Mouse (Mus musculus): ENCODE measurements around the gene Tent2. TPM values are rescaled to one million over a fixed set of nuclear protein-coding genes. Genes with fewer than 3 reads are reported as not detected.

Gene Tent2
- polyA plus RNA-seq (2015; fragmentation: Nextera tagmentation; extraction: Ambion mirVana): 33.7 and 34.2 TPM in 2 replicates

DNA sequence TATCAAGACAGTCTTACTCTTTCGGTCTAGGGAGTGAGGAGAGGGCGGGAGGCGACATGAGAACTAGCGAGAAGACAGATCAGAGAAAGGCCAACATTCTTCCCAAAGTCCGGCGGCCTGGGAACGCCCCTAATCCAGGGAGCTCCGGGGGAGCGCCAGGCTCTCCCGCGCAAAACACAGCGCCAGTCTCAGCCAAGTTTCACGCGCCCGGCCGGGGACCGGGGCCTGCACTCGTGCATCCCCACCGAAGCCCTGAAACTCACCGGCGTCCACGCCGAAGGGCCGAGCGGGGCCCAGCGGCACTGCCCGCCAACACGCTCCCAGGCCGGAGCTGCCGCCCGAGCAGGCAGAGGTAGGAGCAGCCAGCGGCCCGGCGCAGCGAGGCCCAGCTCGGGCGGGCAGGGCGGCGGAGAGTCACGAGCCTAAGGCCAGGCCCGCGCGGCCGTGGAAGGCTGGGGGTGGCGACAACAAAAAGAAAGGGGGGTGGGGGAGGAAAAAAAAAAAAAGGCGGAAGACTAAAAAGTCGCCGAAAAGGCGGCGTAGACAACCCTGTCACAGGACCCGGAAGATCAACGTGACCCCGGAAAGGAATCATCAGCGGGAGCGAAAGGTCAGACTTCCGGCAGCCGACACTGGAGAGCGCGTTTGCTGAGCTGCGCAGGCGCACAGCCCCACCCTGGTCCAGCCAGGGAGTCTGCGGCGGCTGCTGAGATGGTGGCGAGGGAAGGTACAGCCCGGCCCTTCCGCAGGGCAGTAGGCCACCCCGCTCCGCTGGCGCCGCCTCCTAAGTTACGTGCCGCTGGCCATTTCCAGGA lies at the start of gene Tent2:
Tent2 (minus strand) TSS at position 555 of the 815 bp plus-strand sequence.

DNA sequence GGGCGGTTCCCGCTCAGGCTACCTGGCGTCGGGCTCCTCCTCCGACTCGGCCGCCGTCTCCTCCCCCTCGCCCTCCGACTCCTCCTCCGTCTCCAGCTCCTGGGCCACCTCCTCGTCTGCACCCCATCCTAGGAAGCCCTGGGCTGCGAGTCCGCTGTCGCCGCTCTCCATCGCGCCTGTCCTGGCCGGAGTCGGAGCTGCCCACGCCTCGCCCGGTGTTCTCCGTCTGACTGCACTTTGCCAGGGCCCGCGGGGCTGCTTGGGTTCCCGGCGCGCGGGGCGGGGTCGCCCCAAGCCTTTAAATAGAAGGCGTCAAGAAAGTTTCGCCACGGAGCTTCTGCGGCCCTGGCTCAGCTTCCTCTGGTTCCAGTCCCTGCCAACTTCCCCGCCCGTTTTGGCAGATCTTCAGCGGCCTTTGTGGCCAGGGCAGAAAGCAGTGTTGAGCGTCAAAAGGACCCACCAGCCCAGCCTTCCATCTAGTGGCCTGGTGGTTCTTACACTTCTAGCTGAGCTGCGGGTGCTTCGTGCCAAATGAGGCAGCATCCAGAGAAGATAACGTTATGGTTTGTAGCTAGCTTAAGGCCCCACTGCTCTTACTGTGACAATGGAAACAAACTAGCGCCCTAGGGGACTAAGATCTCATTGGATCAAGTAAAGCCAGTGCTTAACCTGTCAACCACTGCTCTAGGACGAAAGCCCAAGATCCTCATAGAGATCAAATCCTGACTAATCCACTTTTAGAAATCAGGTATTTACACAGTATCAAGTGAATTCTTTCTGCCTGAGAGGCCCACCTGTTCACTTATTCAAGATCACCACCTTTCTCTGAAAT lies 47.6 kb downstream of the Tent2 start, which contains the start of gene Cmya5:
Cmya5 (minus strand) TSS at position 389 of the 832 bp plus-strand sequence.

Other genes with a start within 250 kb of the Tent2 start
- 0.14 and 0.22 TPM in 2 replicates for gene Cmya5, start 47.7 kb downstream of the Tent2 start, polyA plus RNA-seq (2015; fragmentation: Nextera tagmentation; extraction: Ambion mirVana)
- 2.2 and 2.5 TPM in 2 replicates for gene Homer1, start 107.2 kb upstream of the Tent2 start, polyA plus RNA-seq (2015; fragmentation: Nextera tagmentation; extraction: Ambion mirVana)